Mouse (Mus musculus): ENCODE data around the gene Gm20767. TPM values are rescaled to one million over a fixed set of nuclear protein-coding genes. Genes with fewer than 3 reads are reported as not detected.
"Not testable (repeated sequence)": the region's sequence is repeated elsewhere in the genome, so short reads cannot be mapped to it uniquely, and the experiment has no call there.

Gm20767 gene
- polyA plus RNA-seq (2014; fragmentation: Nextera tagmentation; extraction: Ambion mirVana): not detected in 2 replicates

- H3K36me3 ChIP-seq (ENCODE audit: control insufficient read depth, insufficient read depth, low read length); DNase-seq; H3K27me3 ChIP-seq (ENCODE audit: control insufficient read depth, insufficient read depth, low read length); H3K9ac ChIP-seq (replicated peaks; ENCODE audit: low read length); H3K4me3 ChIP-seq (replicated peaks; ENCODE audit: low read depth, low read length); H3K4me1 ChIP-seq (ENCODE audit: control insufficient read depth, insufficient read depth, low read length); H3K9me3 ChIP-seq (ENCODE audit: control insufficient read depth, low read length); H3K27ac ChIP-seq (replicated peaks; ENCODE audit: low read depth, low read length); ATAC-seq (ENCODE audit: low FRiP score, low TSS enrichment); H3K4me2 ChIP-seq (ENCODE audit: low read length): not testable (repeated sequence)
- 93% methylated on average over 1 of the region's 5 CpGs for WGBS
These were observed at the start of gene Gm20767 for GRCm38 (mm10) chr13:120139946-120140345. Gm20767 (plus strand) TSS chr13:120140246.

- WGBS: no CpG with 5 or more reads among the region's 13 CpGs
- not testable (repeated sequence) for ATAC-seq (ENCODE audit: low FRiP score, low TSS enrichment); H3K9me3 ChIP-seq (ENCODE audit: control insufficient read depth, low read length); H3K27ac ChIP-seq (replicated peaks; ENCODE audit: low read depth, low read length); H3K4me2 ChIP-seq (ENCODE audit: low read length); H3K4me3 ChIP-seq (replicated peaks; ENCODE audit: low read depth, low read length); H3K27me3 ChIP-seq (ENCODE audit: control insufficient read depth, insufficient read depth, low read length); H3K9ac ChIP-seq (replicated peaks; ENCODE audit: low read length); H3K36me3 ChIP-seq (ENCODE audit: control insufficient read depth, insufficient read depth, low read length); H3K4me1 ChIP-seq (ENCODE audit: control insufficient read depth, insufficient read depth, low read length); DNase-seq
These were observed 47.1 kb upstream of the Gm20767 start for GRCm38 (mm10) chr13:120092950-120093349.

- DNase-seq (peak; percentile 12), ATAC-seq (ENCODE audit: low FRiP score, low TSS enrichment) (peak; percentile 67)
- not testable (repeated sequence) for H3K9me3 ChIP-seq (ENCODE audit: control insufficient read depth, low read length); H3K27ac ChIP-seq (replicated peaks; ENCODE audit: low read depth, low read length); H3K4me3 ChIP-seq (replicated peaks; ENCODE audit: low read depth, low read length); H3K36me3 ChIP-seq (ENCODE audit: control insufficient read depth, insufficient read depth, low read length); H3K4me2 ChIP-seq (ENCODE audit: low read length); H3K9ac ChIP-seq (replicated peaks; ENCODE audit: low read length); H3K27me3 ChIP-seq (ENCODE audit: control insufficient read depth, insufficient read depth, low read length); H3K4me1 ChIP-seq (ENCODE audit: control insufficient read depth, insufficient read depth, low read length)
- WGBS: under 1% methylated on average over 25 of the region's 38 CpGs
These were observed 43.7 kb upstream of the Gm20767 start for GRCm38 (mm10) chr13:120096241-120096937.

- not testable (repeated sequence) for H3K4me1 ChIP-seq (ENCODE audit: control insufficient read depth, insufficient read depth, low read length); H3K9ac ChIP-seq (replicated peaks; ENCODE audit: low read length); DNase-seq; H3K9me3 ChIP-seq (ENCODE audit: control insufficient read depth, low read length); H3K4me2 ChIP-seq (ENCODE audit: low read length); H3K4me3 ChIP-seq (replicated peaks; ENCODE audit: low read depth, low read length); H3K27me3 ChIP-seq (ENCODE audit: control insufficient read depth, insufficient read depth, low read length); H3K36me3 ChIP-seq (ENCODE audit: control insufficient read depth, insufficient read depth, low read length); H3K27ac ChIP-seq (replicated peaks; ENCODE audit: low read depth, low read length)
- WGBS: 2% methylated on average over 5 of the region's 13 CpGs
- peak; percentile 38; the same call in 1 of the 2 replicates for ATAC-seq (ENCODE audit: low FRiP score, low TSS enrichment)
These were observed 43.1 kb upstream of the Gm20767 start for GRCm38 (mm10) chr13:120096938-120097256.

- not testable (repeated sequence) for H3K27ac ChIP-seq (replicated peaks; ENCODE audit: low read depth, low read length); H3K9me3 ChIP-seq (ENCODE audit: control insufficient read depth, low read length); ATAC-seq (ENCODE audit: low FRiP score, low TSS enrichment); H3K4me2 ChIP-seq (ENCODE audit: low read length); H3K4me3 ChIP-seq (replicated peaks; ENCODE audit: low read depth, low read length); H3K9ac ChIP-seq (replicated peaks; ENCODE audit: low read length); H3K36me3 ChIP-seq (ENCODE audit: control insufficient read depth, insufficient read depth, low read length); H3K4me1 ChIP-seq (ENCODE audit: control insufficient read depth, insufficient read depth, low read length); H3K27me3 ChIP-seq (ENCODE audit: control insufficient read depth, insufficient read depth, low read length); DNase-seq
- no CpG with 5 or more reads among the region's 5 CpGs for WGBS
These were observed 40.7 kb upstream of the Gm20767 start for GRCm38 (mm10) chr13:120099327-120099726.

GRCm38 (mm10) chr13:120106504-120106903 is 33.5 kb upstream of the Gm20767 start:
- H3K27ac ChIP-seq (replicated peaks; ENCODE audit: low read depth, low read length); H3K9me3 ChIP-seq (ENCODE audit: control insufficient read depth, low read length); H3K27me3 ChIP-seq (ENCODE audit: control insufficient read depth, insufficient read depth, low read length); DNase-seq; H3K9ac ChIP-seq (replicated peaks; ENCODE audit: low read length); ATAC-seq (ENCODE audit: low FRiP score, low TSS enrichment); H3K36me3 ChIP-seq (ENCODE audit: control insufficient read depth, insufficient read depth, low read length); H3K4me3 ChIP-seq (replicated peaks; ENCODE audit: low read depth, low read length); H3K4me2 ChIP-seq (ENCODE audit: low read length); H3K4me1 ChIP-seq (ENCODE audit: control insufficient read depth, insufficient read depth, low read length): not testable (repeated sequence)
- no CpG with 5 or more reads among the region's 5 CpGs for WGBS

- not testable (repeated sequence) for H3K4me3 ChIP-seq (replicated peaks; ENCODE audit: low read depth, low read length); H3K27me3 ChIP-seq (ENCODE audit: control insufficient read depth, insufficient read depth, low read length); H3K4me2 ChIP-seq (ENCODE audit: low read length); H3K27ac ChIP-seq (replicated peaks; ENCODE audit: low read depth, low read length); H3K36me3 ChIP-seq (ENCODE audit: control insufficient read depth, insufficient read depth, low read length); ATAC-seq (ENCODE audit: low FRiP score, low TSS enrichment); H3K4me1 ChIP-seq (ENCODE audit: control insufficient read depth, insufficient read depth, low read length); DNase-seq; H3K9me3 ChIP-seq (ENCODE audit: control insufficient read depth, low read length); H3K9ac ChIP-seq (replicated peaks; ENCODE audit: low read length)
- 81% methylated on average over 2 of the region's 2 CpGs for WGBS
These were observed 33.0 kb upstream of the Gm20767 start for GRCm38 (mm10) chr13:120107000-120107399.

- WGBS: 89% methylated on average over 2 of the region's 3 CpGs
- not testable (repeated sequence) for H3K36me3 ChIP-seq (ENCODE audit: control insufficient read depth, insufficient read depth, low read length); DNase-seq; H3K4me2 ChIP-seq (ENCODE audit: low read length); ATAC-seq (ENCODE audit: low FRiP score, low TSS enrichment); H3K4me1 ChIP-seq (ENCODE audit: control insufficient read depth, insufficient read depth, low read length); H3K27me3 ChIP-seq (ENCODE audit: control insufficient read depth, insufficient read depth, low read length); H3K9me3 ChIP-seq (ENCODE audit: control insufficient read depth, low read length); H3K27ac ChIP-seq (replicated peaks; ENCODE audit: low read depth, low read length); H3K4me3 ChIP-seq (replicated peaks; ENCODE audit: low read depth, low read length); H3K9ac ChIP-seq (replicated peaks; ENCODE audit: low read length)
These were observed 2.3 kb downstream of the Gm20767 start for GRCm38 (mm10) chr13:120142348-120142747.

GRCm38 (mm10) chr13:120149660-120150407 is 9.8 kb downstream of the Gm20767 start:
- H3K4me2 ChIP-seq (ENCODE audit: low read length); H3K27ac ChIP-seq (replicated peaks; ENCODE audit: low read depth, low read length); H3K4me3 ChIP-seq (replicated peaks; ENCODE audit: low read depth, low read length); H3K9me3 ChIP-seq (ENCODE audit: control insufficient read depth, low read length); H3K27me3 ChIP-seq (ENCODE audit: control insufficient read depth, insufficient read depth, low read length); H3K4me1 ChIP-seq (ENCODE audit: control insufficient read depth, insufficient read depth, low read length); H3K36me3 ChIP-seq (ENCODE audit: control insufficient read depth, insufficient read depth, low read length); H3K9ac ChIP-seq (replicated peaks; ENCODE audit: low read length); DNase-seq; ATAC-seq (ENCODE audit: low FRiP score, low TSS enrichment): not testable (repeated sequence)
- WGBS: 73% methylated on average over 3 of the region's 4 CpGs
